Mouse (Mus musculus) liver, adult 2 months (tissue): ENCODE results near the gene Atpaf2.

ENCODE experiments used
- CTCF ChIP-seq: fragments of 200-500 bp; IDR thresholded peaks from 2 replicates; pipeline ENCODE4 v1.5.1; 2011; ENCODE audit warnings: low read depth, low read length, control low read depth
- POLR2A ChIP-seq: fragments of 200-500 bp; IDR thresholded peaks from 2 replicates; pipeline ENCODE4 v1.6.1; 2011; ENCODE audit warnings: low read length, control low read depth; ENCODE audit not compliant: insufficient read depth; ENCODE audit errors: extremely low read depth

GRCm38 (mm10) chr11:60465943-60466380, 47.7 kb upstream of the Atpaf2 start:
- TF ChIP-seq CTCF: peak; percentile 81
- no peak for TF ChIP-seq POLR2A
